Mouse (Mus musculus): ENCODE results near the gene Klhl25. TPM values are rescaled to one million over a fixed set of nuclear protein-coding genes. Genes with fewer than 3 reads are reported as not detected.
A peak's percentile ranks its signal among the peaks of the same experiment; 100 is the strongest.

The Klhl25 gene
- polyA plus RNA-seq (2014; fragmentation: Nextera tagmentation; extraction: Ambion mirVana) = 22.1 and 22.3 TPM in 2 replicates

DNA sequence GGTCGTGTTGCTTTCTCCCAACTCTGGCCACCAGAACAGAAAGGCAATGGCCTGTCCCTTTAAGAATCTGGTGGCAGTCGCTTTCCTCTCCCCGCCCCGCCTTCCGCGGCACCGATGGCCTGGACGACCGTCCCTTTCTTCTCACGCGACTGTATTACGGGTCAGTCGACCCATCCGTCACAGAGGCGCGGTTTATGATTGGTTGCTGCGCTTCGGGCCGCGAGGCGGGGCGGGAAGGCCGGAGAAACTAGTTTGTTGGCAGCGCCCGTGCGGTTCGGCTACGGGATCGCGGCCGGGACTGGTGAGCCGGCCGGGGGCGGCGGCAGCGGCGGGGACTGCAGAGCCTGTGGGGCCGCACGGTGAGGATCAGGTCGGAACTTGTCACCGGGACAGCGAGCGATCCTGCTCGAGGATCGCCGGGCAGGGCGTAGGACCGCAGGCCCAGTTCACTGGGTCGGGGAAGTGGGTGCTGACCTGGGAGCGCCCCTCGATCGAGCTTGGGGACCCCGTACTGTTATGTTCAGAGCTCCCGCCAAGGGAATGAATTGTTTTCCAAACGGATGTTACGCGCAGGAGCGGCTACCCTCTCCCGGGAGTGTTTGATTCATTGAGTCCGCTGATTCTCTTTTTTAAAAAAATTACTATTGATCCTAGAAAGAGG lies at the start of gene Klhl25:
Gene Klhl25, plus strand, starts transcription at position 196 of the 661 bp plus-strand sequence.
- peak within 1 kb of the TSS; percentile 85 for H3K4me2 ChIP-seq (ENCODE audit: low read depth)
- H3K4me3 ChIP-seq (ENCODE audit: low read depth, low read length) = peak within 1 kb of the TSS; percentile 87
- WGBS = under 1% methylated on average over 56 of the region's 60 CpGs
- H3K9me3 ChIP-seq (ENCODE audit: control insufficient read depth, low read length) = no peaks in the 10 kb centered on the region
- H3K4me1 ChIP-seq (ENCODE audit: control insufficient read depth, insufficient read depth, low read length) = peaks cover 13% of the 10 kb centered on the region
- H3K27me3 ChIP-seq (ENCODE audit: control insufficient read depth, insufficient read depth, low read length) = no peaks in the 10 kb centered on the region
- H3K27ac ChIP-seq (ENCODE audit: low read depth, low read length) = peak within 1 kb of the TSS; percentile 81
- H3K36me3 ChIP-seq (ENCODE audit: control insufficient read depth, insufficient read depth, low read length) = no peaks in the 10 kb centered on the region
- DNase-seq (ENCODE audit: low spot score) (peak; percentile 98), ATAC-seq (ENCODE audit: insufficient read depth, low FRiP score, low TSS enrichment) (peak; percentile 96)
- H3K9ac ChIP-seq (ENCODE audit: low read length) = peak within 1 kb of the TSS; percentile 94

DNA sequence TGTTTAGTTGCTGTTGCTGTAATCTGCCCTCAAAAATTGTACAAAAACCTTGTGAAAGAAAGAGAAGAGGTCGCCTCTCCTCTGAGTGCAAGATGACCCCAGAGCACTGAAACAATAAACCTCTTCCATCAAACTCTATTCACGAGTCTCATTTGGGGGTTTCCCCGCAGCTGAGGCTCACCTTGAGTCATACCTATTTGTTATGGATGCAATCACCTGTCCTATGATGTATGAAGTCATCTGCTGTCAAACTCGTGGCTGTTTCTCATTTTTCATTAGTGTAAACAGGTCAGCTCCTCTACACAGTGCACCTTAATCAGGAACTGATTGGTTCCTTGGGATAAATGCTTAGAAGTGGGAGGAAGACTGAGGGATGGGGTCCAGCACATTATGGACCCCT lies 47.6 kb upstream of the Klhl25 start:
- H3K36me3 ChIP-seq (ENCODE audit: control insufficient read depth, insufficient read depth, low read length) = no peaks in the 10 kb centered on the region
- ATAC-seq (ENCODE audit: insufficient read depth, low FRiP score, low TSS enrichment) (no peak), DNase-seq (ENCODE audit: low spot score) (no peak)
- no peaks in the 10 kb centered on the region for H3K9me3 ChIP-seq (ENCODE audit: control insufficient read depth, low read length)
- WGBS = 85% methylated on average over 4 of the region's 4 CpGs
- no peaks in the 10 kb centered on the region for H3K4me1 ChIP-seq (ENCODE audit: control insufficient read depth, insufficient read depth, low read length)
- H3K9ac ChIP-seq (ENCODE audit: low read length) = no peak overlapping the region
- H3K4me3 ChIP-seq (ENCODE audit: low read depth, low read length) = no peak overlapping the region
- no peaks in the 10 kb centered on the region for H3K27me3 ChIP-seq (ENCODE audit: control insufficient read depth, insufficient read depth, low read length)
- H3K4me2 ChIP-seq (ENCODE audit: low read depth) = no peak overlapping the region
- H3K27ac ChIP-seq (ENCODE audit: low read depth, low read length) = no peak overlapping the region

DNA sequence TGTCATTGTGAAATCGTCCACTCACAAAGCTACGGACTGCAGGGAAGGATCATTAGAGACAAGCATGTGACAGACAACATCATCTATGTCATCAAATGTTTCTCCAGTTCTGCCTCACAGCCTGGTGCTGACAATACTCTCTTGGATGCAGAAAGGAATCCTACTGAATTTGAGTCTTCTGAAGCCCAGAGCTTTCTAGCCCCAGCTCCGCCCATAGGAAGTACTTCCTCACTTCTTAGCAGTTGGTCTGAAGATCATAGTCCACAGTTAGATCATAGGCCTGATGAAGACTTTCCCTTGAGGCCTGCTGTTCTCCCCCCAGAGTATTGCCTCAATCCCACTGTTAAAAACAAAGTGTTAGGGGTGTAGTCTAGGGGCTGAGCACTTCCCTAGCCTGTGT lies 47.1 kb upstream of the Klhl25 start:
- no peak overlapping the region for H3K4me3 ChIP-seq (ENCODE audit: low read depth, low read length)
- DNase-seq (ENCODE audit: low spot score) = no peak
- no peaks in the 10 kb centered on the region for H3K27me3 ChIP-seq (ENCODE audit: control insufficient read depth, insufficient read depth, low read length)
- no peak overlapping the region for H3K9ac ChIP-seq (ENCODE audit: low read length)
- H3K4me1 ChIP-seq (ENCODE audit: control insufficient read depth, insufficient read depth, low read length) = no peaks in the 10 kb centered on the region
- H3K27ac ChIP-seq (ENCODE audit: low read depth, low read length) = no peak overlapping the region
- ATAC-seq (ENCODE audit: insufficient read depth, low FRiP score, low TSS enrichment) = no peak
- no peaks in the 10 kb centered on the region for H3K36me3 ChIP-seq (ENCODE audit: control insufficient read depth, insufficient read depth, low read length)
- H3K9me3 ChIP-seq (ENCODE audit: control insufficient read depth, low read length) = no peaks in the 10 kb centered on the region
- WGBS = 90% methylated on average over 3 of the region's 3 CpGs
- H3K4me2 ChIP-seq (ENCODE audit: low read depth) = no peak overlapping the region

DNA sequence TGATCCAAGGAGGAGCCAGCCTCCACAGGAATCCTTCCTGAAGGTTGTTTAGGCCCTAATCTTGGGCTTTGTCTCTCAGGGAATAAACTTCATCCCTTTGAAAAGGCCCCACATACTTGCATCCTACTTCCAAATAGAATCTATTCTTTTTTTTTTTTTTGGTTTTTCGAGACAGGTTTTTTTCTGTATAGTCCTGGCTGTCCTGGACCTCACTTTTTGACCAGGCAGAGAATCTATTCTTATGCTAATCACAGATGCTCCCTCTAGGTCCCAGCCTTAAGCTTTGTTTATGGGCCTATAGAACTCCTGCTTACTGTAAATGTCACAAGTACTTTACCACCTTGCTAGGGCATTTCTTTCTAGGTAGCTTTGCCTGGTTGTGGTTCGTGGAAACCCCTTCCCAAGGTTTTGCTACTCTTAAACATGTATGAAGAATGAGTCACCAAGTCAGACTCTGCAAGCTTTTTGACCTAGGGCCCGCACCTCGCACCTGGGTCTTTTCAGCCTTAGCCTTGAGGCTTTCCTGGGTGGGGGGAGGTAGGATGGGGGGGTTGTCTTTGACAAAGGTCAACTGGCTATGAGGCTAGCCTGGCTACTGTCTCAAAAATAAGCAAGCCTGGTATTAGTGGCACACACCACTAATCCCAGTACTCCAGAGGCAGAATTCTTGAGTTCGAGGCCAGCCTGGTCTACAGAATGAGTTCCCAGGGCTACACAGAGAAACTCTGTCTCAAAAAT lies 46.3 kb upstream of the Klhl25 start:
- Histone ChIP-seq H3K4me2 (ENCODE audit: low read depth) (no peak overlapping the region), H3K4me3 (ENCODE audit: low read depth, low read length) (no peak overlapping the region), H3K27ac (ENCODE audit: low read depth, low read length) (no peak overlapping the region), H3K9me3 (ENCODE audit: control insufficient read depth, low read length) (no peaks in the 10 kb centered on the region), H3K36me3 (ENCODE audit: control insufficient read depth, insufficient read depth, low read length) (no peaks in the 10 kb centered on the region), H3K4me1 (ENCODE audit: control insufficient read depth, insufficient read depth, low read length) (no peaks in the 10 kb centered on the region), H3K27me3 (ENCODE audit: control insufficient read depth, insufficient read depth, low read length) (no peaks in the 10 kb centered on the region), H3K9ac (ENCODE audit: low read length) (no peak overlapping the region)
- DNase-seq (ENCODE audit: low spot score) (no peak), ATAC-seq (ENCODE audit: insufficient read depth, low FRiP score, low TSS enrichment) (no peak)
- WGBS = 87% methylated on average over 5 of the region's 5 CpGs

DNA sequence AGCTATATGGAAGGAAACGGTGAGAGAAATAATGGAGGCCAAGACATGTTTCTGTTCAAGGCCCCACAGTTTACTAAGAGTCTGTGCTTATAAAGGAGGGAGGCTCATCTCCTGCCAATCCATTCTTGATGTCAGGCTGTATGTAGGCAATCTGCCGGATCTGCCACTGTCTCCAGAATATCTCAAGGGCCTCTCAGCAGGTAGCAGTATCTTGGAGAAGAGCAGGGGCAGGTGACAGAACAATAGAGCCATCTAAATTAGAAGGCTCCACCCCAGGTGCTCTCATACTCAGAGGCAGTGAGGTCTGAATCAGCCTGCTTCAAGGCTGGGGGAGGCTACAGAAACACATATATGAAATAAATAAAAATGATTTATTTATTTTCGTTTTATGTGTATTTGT lies 45.2 kb upstream of the Klhl25 start:
- no peaks in the 10 kb centered on the region for H3K36me3 ChIP-seq (ENCODE audit: control insufficient read depth, insufficient read depth, low read length)
- no peaks in the 10 kb centered on the region for H3K9me3 ChIP-seq (ENCODE audit: control insufficient read depth, low read length)
- H3K4me2 ChIP-seq (ENCODE audit: low read depth) = no peak overlapping the region
- no peaks in the 10 kb centered on the region for H3K4me1 ChIP-seq (ENCODE audit: control insufficient read depth, insufficient read depth, low read length)
- ATAC-seq (ENCODE audit: insufficient read depth, low FRiP score, low TSS enrichment) (no peak), DNase-seq (ENCODE audit: low spot score) (no peak)
- H3K27me3 ChIP-seq (ENCODE audit: control insufficient read depth, insufficient read depth, low read length) = no peaks in the 10 kb centered on the region
- no peak overlapping the region for H3K9ac ChIP-seq (ENCODE audit: low read length)
- 77% methylated on average over 3 of the region's 3 CpGs for WGBS
- no peak overlapping the region for H3K27ac ChIP-seq (ENCODE audit: low read depth, low read length)
- no peak overlapping the region for H3K4me3 ChIP-seq (ENCODE audit: low read depth, low read length)

DNA sequence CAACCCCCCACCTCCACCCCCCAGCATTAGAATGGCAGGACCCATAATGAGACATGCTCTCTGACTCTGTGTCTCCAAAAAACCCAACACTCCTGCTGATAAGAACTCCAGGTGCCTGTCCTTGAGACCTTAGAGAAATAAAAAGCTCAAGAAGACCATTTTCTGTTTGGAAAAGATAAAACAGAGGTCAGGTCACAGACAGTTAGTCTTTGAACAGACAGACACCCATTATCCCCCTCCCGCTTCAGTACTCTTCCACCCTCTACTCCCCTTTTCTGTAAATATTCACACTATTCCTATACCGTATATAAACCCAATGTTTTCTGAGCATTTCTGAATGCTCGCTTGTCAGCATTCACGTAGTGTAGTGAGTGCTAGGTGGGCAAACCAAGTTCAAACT lies 41.9 kb upstream of the Klhl25 start:
- Histone ChIP-seq H3K4me3 (ENCODE audit: low read depth, low read length) (no peak overlapping the region), H3K4me1 (ENCODE audit: control insufficient read depth, insufficient read depth, low read length) (no peaks in the 10 kb centered on the region), H3K4me2 (ENCODE audit: low read depth) (no peak overlapping the region), H3K27ac (ENCODE audit: low read depth, low read length) (no peak overlapping the region), H3K36me3 (ENCODE audit: control insufficient read depth, insufficient read depth, low read length) (no peaks in the 10 kb centered on the region), H3K9ac (ENCODE audit: low read length) (no peak overlapping the region), H3K27me3 (ENCODE audit: control insufficient read depth, insufficient read depth, low read length) (no peaks in the 10 kb centered on the region), H3K9me3 (ENCODE audit: control insufficient read depth, low read length) (no peaks in the 10 kb centered on the region)
- WGBS = 73% methylated on average over 4 of the region's 4 CpGs
- DNase-seq (ENCODE audit: low spot score) (no peak), ATAC-seq (ENCODE audit: insufficient read depth, low FRiP score, low TSS enrichment) (no peak)

DNA sequence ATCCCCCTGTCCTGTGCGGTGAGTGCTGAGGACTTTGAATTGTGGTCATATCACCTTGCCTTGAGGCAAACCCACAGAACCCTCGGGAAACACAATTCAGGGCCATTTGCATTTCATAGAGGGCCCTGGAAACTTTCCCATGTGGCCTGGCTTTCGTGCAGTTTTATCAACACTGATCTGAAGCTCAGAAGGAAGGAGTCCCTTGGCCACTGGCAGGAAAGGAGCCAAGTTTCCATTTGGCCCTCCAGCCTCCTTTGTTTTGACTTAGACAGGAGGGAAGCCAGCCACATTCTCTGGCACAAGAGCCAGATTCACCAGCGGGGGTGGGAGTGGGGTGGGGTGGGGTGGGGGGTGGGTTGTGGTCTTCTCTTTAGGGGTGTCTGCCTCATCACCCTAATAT lies 41.4 kb upstream of the Klhl25 start:
- no peak overlapping the region for H3K27ac ChIP-seq (ENCODE audit: low read depth, low read length)
- no peak overlapping the region for H3K9ac ChIP-seq (ENCODE audit: low read length)
- no peak overlapping the region for H3K4me3 ChIP-seq (ENCODE audit: low read depth, low read length)
- H3K36me3 ChIP-seq (ENCODE audit: control insufficient read depth, insufficient read depth, low read length) = no peaks in the 10 kb centered on the region
- WGBS = 54% methylated on average over 4 of the region's 4 CpGs
- no peaks in the 10 kb centered on the region for H3K4me1 ChIP-seq (ENCODE audit: control insufficient read depth, insufficient read depth, low read length)
- ATAC-seq (ENCODE audit: insufficient read depth, low FRiP score, low TSS enrichment) = no peak
- H3K9me3 ChIP-seq (ENCODE audit: control insufficient read depth, low read length) = no peaks in the 10 kb centered on the region
- no peaks in the 10 kb centered on the region for H3K27me3 ChIP-seq (ENCODE audit: control insufficient read depth, insufficient read depth, low read length)
- no peak overlapping the region for H3K4me2 ChIP-seq (ENCODE audit: low read depth)
- no peak for DNase-seq (ENCODE audit: low spot score)

DNA sequence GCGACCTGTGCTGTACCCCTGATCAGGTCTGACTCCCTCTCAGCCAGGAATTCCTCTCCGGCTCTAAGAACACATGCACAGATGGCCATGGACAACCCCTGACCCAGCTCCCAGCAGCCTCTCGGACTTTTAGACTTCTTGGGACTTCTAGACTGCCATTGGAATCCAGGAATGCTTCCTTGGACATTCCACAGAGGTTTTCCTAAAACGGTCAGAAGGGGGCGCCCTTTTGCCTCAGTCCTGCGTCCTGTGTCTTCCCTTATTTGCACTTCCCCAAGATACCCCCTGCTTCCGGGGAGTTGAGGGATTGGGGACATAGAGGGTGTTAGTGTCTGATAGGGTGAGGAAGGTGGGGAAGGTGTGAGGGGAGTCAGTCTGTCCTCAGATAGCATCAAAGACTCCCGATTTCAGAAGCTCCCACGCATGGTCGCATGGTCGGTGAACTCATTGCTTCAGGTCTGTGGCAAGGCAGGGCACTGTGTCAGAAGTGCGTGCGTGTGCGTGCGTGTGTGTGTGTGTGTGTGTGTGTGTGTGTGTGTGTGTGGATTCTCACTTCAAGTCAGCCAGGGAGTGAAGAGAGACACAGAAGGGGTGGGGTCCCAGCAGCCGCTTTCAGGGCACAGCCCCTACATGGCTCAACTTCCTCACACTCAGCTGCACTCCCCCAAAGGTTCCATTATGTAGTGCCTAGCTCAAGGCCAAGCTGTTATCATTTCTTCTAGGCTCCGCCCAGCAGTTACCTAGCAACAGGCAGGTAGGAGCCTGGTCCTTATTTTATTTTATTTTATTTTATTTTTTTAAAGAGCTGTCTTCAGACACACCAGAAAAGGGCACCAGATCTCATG lies 40.4 kb upstream of the Klhl25 start:
- Histone ChIP-seq H3K27me3 (ENCODE audit: control insufficient read depth, insufficient read depth, low read length) (no peaks in the 10 kb centered on the region), H3K4me1 (ENCODE audit: control insufficient read depth, insufficient read depth, low read length) (no peaks in the 10 kb centered on the region), H3K9me3 (ENCODE audit: control insufficient read depth, low read length) (no peaks in the 10 kb centered on the region), H3K9ac (ENCODE audit: low read length) (no peak overlapping the region), H3K4me2 (ENCODE audit: low read depth) (no peak overlapping the region), H3K36me3 (ENCODE audit: control insufficient read depth, insufficient read depth, low read length) (no peaks in the 10 kb centered on the region), H3K27ac (ENCODE audit: low read depth, low read length) (no peak overlapping the region), H3K4me3 (ENCODE audit: low read depth, low read length) (no peak overlapping the region)
- DNase-seq (ENCODE audit: low spot score) (no peak), ATAC-seq (ENCODE audit: insufficient read depth, low FRiP score, low TSS enrichment) (no peak)
- 69% methylated on average over 15 of the region's 17 CpGs for WGBS
